Mouse (Mus musculus): ENCODE data around the gene Rnft2.

DNA sequence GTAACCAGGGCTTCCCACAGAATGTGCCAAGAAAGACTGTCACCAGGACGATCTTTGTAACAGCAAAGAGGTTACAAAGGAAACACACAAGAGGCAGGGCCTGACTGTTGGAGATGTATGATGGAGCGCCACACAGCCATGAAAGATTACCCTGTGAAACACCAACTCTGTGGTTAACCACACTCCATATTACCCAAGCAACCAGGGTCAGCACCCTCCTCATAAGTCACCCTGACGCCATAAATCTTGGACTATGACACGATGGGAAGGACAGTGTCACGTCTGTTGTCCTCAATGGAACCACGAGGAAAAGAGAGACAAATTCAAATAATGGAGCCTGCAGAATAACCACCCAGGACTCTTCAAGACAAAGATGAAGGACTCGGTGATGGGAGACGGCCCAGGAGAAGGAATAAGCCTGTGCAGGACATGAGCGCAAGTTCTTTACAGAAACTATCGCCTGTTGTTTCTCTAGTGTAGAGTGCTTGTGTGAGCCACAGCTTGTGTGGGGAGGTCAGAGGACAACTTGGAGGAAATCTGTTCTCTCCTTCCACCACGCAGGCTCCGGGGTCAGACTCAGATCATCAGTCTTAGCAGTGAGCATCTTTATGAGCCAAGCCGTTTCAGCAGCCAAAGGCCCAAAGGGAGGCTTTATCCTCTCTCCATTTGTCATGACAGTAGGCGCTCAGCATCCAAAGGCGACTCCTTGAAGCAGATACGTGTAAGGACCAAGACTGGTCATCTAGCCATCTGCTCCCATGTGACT is 40.1 kb downstream of the Rnft2 start:
- TF ChIP-seq EP300 (IDR thresholded peaks at IDR 0.05; ENCODE audit: low read depth) = no peak
- TF ChIP-seq CTCF (IDR thresholded peaks at IDR 0.05; ENCODE audit: low read depth) = no peak

Measured in liver, embryonic 14.5 days (tissue).